Mouse (Mus musculus): ENCODE measurements around the gene Gm21903.
"Not testable (repeated sequence)": the region's sequence is repeated elsewhere in the genome, so short reads cannot be mapped to it uniquely, and the experiment has no call there.

Gm21903 gene

GRCm38 (mm10) chr17:39043241-39043640, at the start of gene Gm21903:
Gm21903 (minus strand) TSS chr17:39043341.
- no peak for DNase-seq

GRCm38 (mm10) chr17:39076937-39077336, 33.8 kb upstream of the Gm21903 start, which contains the start of gene Esp23:
Esp23 (minus strand) TSS chr17:39077037.
- no peak for DNase-seq

GRCm38 (mm10) chr17:39063641-39064040, 20.5 kb upstream of the Gm21903 start:
- no peak for DNase-seq

GRCm38 (mm10) chr17:39036395-39036794, 6.7 kb downstream of the Gm21903 start, which contains the start of gene Esp24:
Esp24 (plus strand) TSS chr17:39036695.
- not testable (repeated sequence) for DNase-seq

GRCm38 (mm10) chr17:39017184-39017583, 26.0 kb downstream of the Gm21903 start:
- DNase-seq, result no peak

GRCm38 (mm10) chr17:39010675-39011638, 32.2 kb downstream of the Gm21903 start:
- no peak for DNase-seq

- DNase-seq, result no peak
Observed at GRCm38 (mm10) chr17:39009846-39010245, 33.3 kb downstream of the Gm21903 start.

All from cerebellum, adult 9-10 months (tissue).